Mouse (Mus musculus) lung, adult 2 months (tissue): ENCODE results near the gene Tec.

Source experiments
- CTCF ChIP-seq: fragments of 200-500 bp; IDR thresholded peaks from 2 replicates; pipeline ENCODE4 v1.5.1; 2011; ENCODE audit warnings: mild to moderate bottlenecking, low read length, control low read depth; ENCODE audit not compliant: insufficient read depth
- POLR2A ChIP-seq: fragments of 200-500 bp; IDR thresholded peaks from 2 replicates; pipeline ENCODE4 v1.6.1; 2011; ENCODE audit warnings: low read depth, mild to moderate bottlenecking, control low read depth, low read length, borderline replicate concordance; ENCODE audit errors: extremely low read depth

DNA sequence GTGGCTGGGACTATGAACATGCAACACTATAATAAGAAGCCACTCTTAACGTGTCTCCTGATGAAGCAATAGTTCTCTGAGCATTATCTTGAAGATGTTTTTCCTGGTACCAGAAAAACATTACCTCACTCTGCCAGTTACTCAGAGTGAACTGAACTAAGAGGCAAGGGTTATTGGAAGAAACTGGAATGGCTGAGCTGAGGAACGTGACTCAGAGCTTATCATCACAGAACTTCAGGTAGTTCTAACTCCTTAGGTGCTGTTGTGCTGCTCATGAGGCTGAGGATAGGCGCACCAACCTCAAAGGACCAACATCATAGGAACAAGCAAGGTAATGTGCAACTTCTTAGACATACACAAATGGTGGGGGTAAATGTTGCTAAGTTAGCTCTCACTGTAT lies 28.6 kb downstream of the Tec start:
- no peak for TF ChIP-seq CTCF
- no peak for TF ChIP-seq POLR2A
